In genomic region chr19:45917856-45918255, GRCm38 (mm10) we compare ENCODE assay signal across 14 mouse cellular contexts.
DNase-seq lines count a peak whose midpoint lies in the region; ATAC-seq lines count a peak whose summit lies in the region.
"Had no signal": no experiment of that assay in that cellular context is flagged by ENCODE, and none has a peak within 500 bp of the region (broad histone marks: within the 10 kb centered on the region; RNA-seq: fewer than 3 reads in every experiment).

No protein-coding gene starts in this region.

- H3K36me3 ChIP-seq in midbrain, embryonic 11.5 days (ENCODE audit: control insufficient read depth, insufficient read depth, low read length), result no peaks in the 10 kb centered on the region
- no peaks in the 10 kb centered on the region; the same call in none of the 2 replicates for H3K36me3 ChIP-seq in midbrain, embryonic 15.5 days (replicated peaks)

- H3K4me1 ChIP-seq in midbrain, embryonic 11.5 days (ENCODE audit: control insufficient read depth, insufficient read depth, low read length), result no peaks in the 10 kb centered on the region
- no peaks in the 10 kb centered on the region for H3K4me1 ChIP-seq in midbrain, embryonic 15.5 days

- no peak overlapping the region for H3K4me3 ChIP-seq in midbrain, embryonic 11.5 days (ENCODE audit: low read depth, low read length)
- no peak overlapping the region for H3K4me3 ChIP-seq in midbrain, embryonic 15.5 days
- H3K4me3 ChIP-seq: gastrocnemius, adult 2 months had no signal

- H3K27me3 ChIP-seq in midbrain, embryonic 11.5 days (ENCODE audit: control insufficient read depth, insufficient read depth, low read length), result no peaks in the 10 kb centered on the region
- no peaks in the 10 kb centered on the region for H3K27me3 ChIP-seq in midbrain, embryonic 15.5 days (replicated peaks)

- H3K4me2 ChIP-seq in midbrain, embryonic 11.5 days, result no peak overlapping the region
- H3K4me2 ChIP-seq in midbrain, embryonic 15.5 days, result no peak overlapping the region

- peak; percentile 81 for DNase-seq in heart, adult 11 months
- no peak for DNase-seq in heart, adult 18-20 months
- peak; percentile 56 for DNase-seq in midbrain, embryonic 11.5 days (ENCODE audit: low spot score, missing footprints)
- peak; percentile 39 to 70 for DNase-seq in frontal cortex, postnatal 36 days (ENCODE audit: low spot score in 2 of 2)
- DNase-seq in right cerebral cortex, adult 2 months (ENCODE audit: low spot score in 2 of 2), result peak; percentile 62 to 63
- DNase-seq in spleen, adult 12 weeks (ENCODE audit: low spot score), result no peak
- DNase-seq in kidney, postnatal 10 days, result no peak
- DNase-seq: B cell, adult 2 months; gastrocnemius, adult 2 months; heart, postnatal 14 days; kidney, adult 2 months had no signal

- H3K9me3 ChIP-seq in midbrain, embryonic 11.5 days (ENCODE audit: control insufficient read depth, low read length), result no peaks in the 10 kb centered on the region
- H3K9me3 ChIP-seq in midbrain, embryonic 15.5 days, result no peaks in the 10 kb centered on the region

- H3K27ac ChIP-seq in midbrain, embryonic 11.5 days (ENCODE audit: low read depth, low read length), result no peak overlapping the region
- H3K27ac ChIP-seq in midbrain, embryonic 15.5 days, result no peak overlapping the region
- H3K27ac ChIP-seq: gastrocnemius, adult 2 months; liver, embryonic 14.5 days had no signal

- H3K9ac ChIP-seq in midbrain, embryonic 11.5 days (ENCODE audit: low read length), result no peak overlapping the region
- no peak overlapping the region for H3K9ac ChIP-seq in midbrain, embryonic 15.5 days
- H3K9ac ChIP-seq: liver, embryonic 14.5 days had no signal

- no peak for ATAC-seq in midbrain, embryonic 11.5 days (ENCODE audit: low FRiP score)
- ATAC-seq in midbrain, embryonic 15.5 days (replicated peaks), result no peak
- ATAC-seq: activated CD4-positive, CD25-positive, alpha-beta regulatory T cell, adult 4 months had no signal

- 83% methylated on average over 3 of the region's 3 CpGs for WGBS in midbrain, embryonic 11.5 days
- 57% methylated on average over 3 of the region's 3 CpGs for WGBS in midbrain, embryonic 15.5 days

Comparison
In these comparisons a context has a peak if more than half of its experiments do, and no peak if none do; other contexts are left out.
1. DNase-seq: peak in heart, adult 11 months (single experiment), midbrain, embryonic 11.5 days (single experiment), frontal cortex, postnatal 36 days (2 of 2) and right cerebral cortex, adult 2 months (2 of 2); none in heart, adult 18-20 months (0 of 2), spleen, adult 12 weeks (single experiment) and kidney, postnatal 10 days (single experiment).